In the genomic region with DNA sequence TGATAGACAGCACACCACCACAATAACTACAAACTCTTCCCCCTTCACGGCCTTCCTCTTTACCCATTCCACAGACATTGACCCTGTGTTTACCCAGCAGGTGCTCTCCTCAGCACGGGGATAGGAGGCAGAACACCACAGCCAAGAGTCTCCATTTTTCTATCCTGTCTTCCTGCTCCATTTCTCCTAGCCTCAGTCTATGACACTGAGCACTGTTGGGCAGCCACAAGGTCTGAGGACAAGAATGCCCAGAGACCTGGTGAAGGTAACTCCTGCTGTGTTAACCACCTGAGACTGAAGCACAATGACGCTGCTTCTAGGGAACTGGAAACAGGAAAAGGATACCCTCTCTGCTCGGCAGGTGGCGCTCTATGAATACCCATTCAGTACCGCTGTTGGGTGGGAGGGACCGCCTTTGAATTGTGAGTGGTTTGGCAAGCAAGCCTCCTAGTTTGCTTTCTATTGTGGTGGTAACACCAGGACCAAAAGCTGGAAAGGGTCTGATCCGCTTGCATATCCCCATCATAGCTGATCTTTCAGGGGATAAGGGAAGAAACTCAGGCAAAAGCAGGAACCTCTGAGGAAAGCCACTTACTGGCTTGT, we compare ENCODE assay signal across 9 mouse cellular contexts. TPM values are rescaled to one million over a fixed set of nuclear protein-coding genes. Genes with fewer than 3 reads are reported as not detected.
DNase-seq lines count a peak whose midpoint lies in the region; ATAC-seq and TF ChIP-seq lines count a peak whose summit lies in the region.
"Had no signal": no experiment of that assay in that cellular context is flagged by ENCODE, and none has a peak within 500 bp of the region (broad histone marks: within the 10 kb centered on the region; RNA-seq: fewer than 3 reads in every experiment).

No protein-coding gene starts in this region.

- intact Hi-C loops in gastrocnemius, postnatal 36 days (cut with DNase I) = loop anchor here (5.0 to 10.0 kb wide), 2 partner anchors 188 to 276 kb away; no protein-coding TSS in a partner anchor

- no peak overlapping the region for H3K9ac ChIP-seq in liver, postnatal 0 days (replicated peaks)
- H3K9ac ChIP-seq: heart, embryonic 13.5 days had no signal

- no peaks in the 10 kb centered on the region for H3K9me3 ChIP-seq in liver, postnatal 0 days (ENCODE audit: low read length)
- H3K9me3 ChIP-seq: heart, embryonic 13.5 days had no signal

- H3K36me3 ChIP-seq in liver, postnatal 0 days (replicated peaks; ENCODE audit: insufficient read depth, low read length) = peaks cover 2% of the 10 kb centered on the region; the same call in 1 of the 2 replicates
- no peaks in the 10 kb centered on the region; the same call in 1 of the 2 replicates for H3K36me3 ChIP-seq in thymus, adult 2 months (ENCODE audit: control insufficient read depth, insufficient read depth, low read length)

- H3K4me1 ChIP-seq in liver, postnatal 0 days (ENCODE audit: insufficient read depth) = no peaks in the 10 kb centered on the region
- no peaks in the 10 kb centered on the region for H3K4me1 ChIP-seq in thymus, adult 2 months (replicated peaks; ENCODE audit: control insufficient read depth, insufficient read depth, low read length)
- H3K4me1 ChIP-seq: heart, embryonic 13.5 days had no signal

- no peak overlapping the region for H3K4me3 ChIP-seq in liver, postnatal 0 days (ENCODE audit: low read depth, low read length)
- H3K4me3 ChIP-seq in thymus, adult 2 months (ENCODE audit: control insufficient read depth, insufficient read depth, low read length) = no peak overlapping the region
- H3K4me3 ChIP-seq: heart, embryonic 13.5 days had no signal

- 39% methylated on average over 8 of the region's 8 CpGs for WGBS in liver, postnatal 0 days (ENCODE audit: insufficient replicate concordance)
- WGBS in thymus, adult 2 months = 44% methylated on average over 8 of the region's 8 CpGs

- peak; percentile 95 for ATAC-seq in CD4-positive, CD25-positive, alpha-beta regulatory T cell, adult 4 months
- ATAC-seq in liver, postnatal 0 days = peak; percentile 61

- H3K4me2 ChIP-seq in liver, postnatal 0 days (ENCODE audit: low read depth, low read length) = no peak overlapping the region
- H3K4me2 ChIP-seq: heart, embryonic 13.5 days had no signal

- peak; percentile 44 for DNase-seq in adrenal gland, adult 8-10 months
- peak; percentile 78 for DNase-seq in embryo, embryonic 11 days
- DNase-seq in gastrocnemius, postnatal 36 days = peak; percentile 58 to 66
- peak; percentile 74 to 87 for DNase-seq in kidney, postnatal 25 days
- DNase-seq in liver, postnatal 0 days = peak; percentile 83
- DNase-seq in ovary, postnatal 10 days (ENCODE audit: low spot score) = peak; percentile 40
- DNase-seq in thymus, adult 2 months = peak; percentile 77

- no peak for TF ChIP-seq EP300 in liver, postnatal 0 days (IDR thresholded peaks at IDR 0.05; ENCODE audit: low read depth)

- TF ChIP-seq CTCF in liver, postnatal 0 days (IDR thresholded peaks at IDR 0.05; ENCODE audit: low read depth) = peak; percentile 93
- peak; percentile 63; the same call in 1 of the 2 replicates for TF ChIP-seq CTCF in thymus, adult 2 months (IDR thresholded peaks at IDR 0.05; ENCODE audit: borderline replicate concordance, control insufficient read depth, extremely low read depth, insufficient read depth, low read length, poor library complexity)

- H3K27ac ChIP-seq in liver, postnatal 0 days (ENCODE audit: low read depth) = no peak overlapping the region
- no peak overlapping the region for H3K27ac ChIP-seq in thymus, adult 2 months (ENCODE audit: control insufficient read depth, insufficient read depth, low read length)
- H3K27ac ChIP-seq: heart, embryonic 13.5 days had no signal

- TF ChIP-seq POLR2A in thymus, adult 2 months (IDR thresholded peaks at IDR 0.05; ENCODE audit: control insufficient read depth, extremely low read depth, insufficient read depth, low read length, poor library complexity) = no peak

- H3K27me3 ChIP-seq in liver, postnatal 0 days (ENCODE audit: insufficient read depth, low read length) = no peaks in the 10 kb centered on the region
- H3K27me3 ChIP-seq in thymus, adult 2 months (ENCODE audit: control insufficient read depth, insufficient read depth, low read length) = no peaks in the 10 kb centered on the region
- H3K27me3 ChIP-seq: heart, embryonic 13.5 days had no signal

RNA-seq across cellular contexts. Expression of gene Poglut1, which starts 13.4 kb away (rescaled TPM):
- polyA plus RNA-seq in CD4-positive, CD25-positive, alpha-beta regulatory T cell, adult 4 months (2017; shearing (Covaris generic)) = 10 to 100 TPM; 32.1 to 38.5 TPM
- 10 to 100 TPM; 34.4 to 46.4 (median 42.1) TPM for total RNA-seq in adrenal gland, adult 8-10 months (2022)
- total RNA-seq in gastrocnemius, postnatal 36 days (2021) = 1 to 10 TPM; 7.9 to 8.0 TPM
- 6.1 and 6.3 TPM in 2 replicates for polyA plus RNA-seq in liver, postnatal 0 days (2015; fragmentation: Nextera tagmentation; extraction: Ambion mirVana)
- polyA plus RNA-seq in thymus, adult 2 months (2012; rRNA removed) = 27.6 and 34.8 TPM in 2 replicates

RNA-seq across cellular contexts. Expression of gene Timmdc1, which starts 14.2 kb away (rescaled TPM):
- polyA plus RNA-seq in CD4-positive, CD25-positive, alpha-beta regulatory T cell, adult 4 months (2017; shearing (Covaris generic)) = 10 to 100 TPM; 12.0 to 18.2 TPM
- total RNA-seq in adrenal gland, adult 8-10 months (2022) = 10 to 100 TPM; 41.2 to 46.5 (median 44.5) TPM
- total RNA-seq in gastrocnemius, postnatal 36 days (2021) = 10 to 100 TPM; 45.1 to 47.3 TPM
- polyA plus RNA-seq in liver, postnatal 0 days (2015; fragmentation: Nextera tagmentation; extraction: Ambion mirVana) = 14.8 and 17.0 TPM in 2 replicates
- 25.0 and 30.7 TPM in 2 replicates for polyA plus RNA-seq in thymus, adult 2 months (2012; rRNA removed)

RNA-seq across cellular contexts. Expression of gene Tmem39a, which starts 21.9 kb away (rescaled TPM):
- polyA plus RNA-seq in CD4-positive, CD25-positive, alpha-beta regulatory T cell, adult 4 months (2017; shearing (Covaris generic)) = 10 to 100 TPM; 36.0 to 37.2 TPM
- total RNA-seq in adrenal gland, adult 8-10 months (2022) = 100 to 1,000 TPM in 2 of 4 experiments, 10 to 100 TPM in 2; 79.2 to 118 (median 92.6) TPM
- total RNA-seq in gastrocnemius, postnatal 36 days (2021) = 10 to 100 TPM; 15.2 to 15.8 TPM
- 15.7 and 18.4 TPM in 2 replicates for polyA plus RNA-seq in liver, postnatal 0 days (2015; fragmentation: Nextera tagmentation; extraction: Ambion mirVana)
- polyA plus RNA-seq in thymus, adult 2 months (2012; rRNA removed) = 96.9 and 126 TPM in 2 replicates
